Mouse (Mus musculus): ENCODE data around the gene Cdkal1. TPM values are rescaled to one million over a fixed set of nuclear protein-coding genes. Genes with fewer than 3 reads are reported as not detected.

Gene Cdkal1
- polyA plus RNA-seq, 1 experiment from 2014 or later: 8.7 TPM

- H3K4me3 ChIP-seq (ENCODE audit: low read depth, low read length): no peak overlapping the region
- no peak overlapping the region for H3K9ac ChIP-seq (replicated peaks)
- no peaks in the 10 kb centered on the region for H3K9me3 ChIP-seq (ENCODE audit: low read length)
- TF ChIP-seq EP300 (IDR thresholded peaks at IDR 0.05; ENCODE audit: low read depth) (no peak), CTCF (IDR thresholded peaks at IDR 0.05; ENCODE audit: low read depth) (no peak)
- 0 out of 2 replicates have a peak, but pooled peaks cover 3% of the 10 kb centered on the region for H3K36me3 ChIP-seq (replicated peaks; ENCODE audit: insufficient read depth, low read length)
- DNase-seq (no peak), ATAC-seq (no peak)
- H3K4me2 ChIP-seq (ENCODE audit: low read depth, low read length): no peak overlapping the region
- H3K4me1 ChIP-seq (ENCODE audit: insufficient read depth): no peaks in the 10 kb centered on the region
- H3K27ac ChIP-seq (ENCODE audit: low read depth): no peak overlapping the region
- H3K27me3 ChIP-seq (ENCODE audit: insufficient read depth, low read length): no peaks in the 10 kb centered on the region
- WGBS (ENCODE audit: insufficient replicate concordance): 81% methylated on average over 9 of the region's 9 CpGs
Measured at GRCm38 (mm10) chr13:29351023-29351684, 504.3 kb downstream of the Cdkal1 start.

GRCm38 (mm10) chr13:29350004-29350403 is 505.5 kb downstream of the Cdkal1 start:
- no peak overlapping the region for H3K4me2 ChIP-seq (ENCODE audit: low read depth, low read length)
- DNase-seq: no peak
- no peak for ATAC-seq
- H3K27me3 ChIP-seq (ENCODE audit: insufficient read depth, low read length): no peaks in the 10 kb centered on the region
- H3K4me1 ChIP-seq (ENCODE audit: insufficient read depth): no peaks in the 10 kb centered on the region
- no peak overlapping the region for H3K27ac ChIP-seq (ENCODE audit: low read depth)
- 73% methylated on average over 4 of the region's 4 CpGs for WGBS (ENCODE audit: insufficient replicate concordance)
- H3K4me3 ChIP-seq (ENCODE audit: low read depth, low read length): no peak overlapping the region
- H3K9me3 ChIP-seq (ENCODE audit: low read length): no peaks in the 10 kb centered on the region
- H3K9ac ChIP-seq (replicated peaks): no peak overlapping the region
- no peak for TF ChIP-seq EP300 (IDR thresholded peaks at IDR 0.05; ENCODE audit: low read depth)
- no peak for TF ChIP-seq CTCF (IDR thresholded peaks at IDR 0.05; ENCODE audit: low read depth)
- H3K36me3 ChIP-seq (replicated peaks; ENCODE audit: insufficient read depth, low read length): 0 out of 2 replicates have a peak, but pooled peaks cover 3% of the 10 kb centered on the region

GRCm38 (mm10) chr13:29349386-29349961 is 506.0 kb downstream of the Cdkal1 start:
- ATAC-seq (no peak), DNase-seq (no peak)
- 85% methylated on average over 7 of the region's 7 CpGs for WGBS (ENCODE audit: insufficient replicate concordance)
- H3K9ac ChIP-seq (replicated peaks): no peak overlapping the region
- no peaks in the 10 kb centered on the region for H3K4me1 ChIP-seq (ENCODE audit: insufficient read depth)
- no peak overlapping the region for H3K27ac ChIP-seq (ENCODE audit: low read depth)
- TF ChIP-seq EP300 (IDR thresholded peaks at IDR 0.05; ENCODE audit: low read depth): no peak
- no peaks in the 10 kb centered on the region for H3K9me3 ChIP-seq (ENCODE audit: low read length)
- 0 out of 2 replicates have a peak, but pooled peaks cover 3% of the 10 kb centered on the region for H3K36me3 ChIP-seq (replicated peaks; ENCODE audit: insufficient read depth, low read length)
- no peaks in the 10 kb centered on the region for H3K27me3 ChIP-seq (ENCODE audit: insufficient read depth, low read length)
- H3K4me3 ChIP-seq (ENCODE audit: low read depth, low read length): no peak overlapping the region
- H3K4me2 ChIP-seq (ENCODE audit: low read depth, low read length): no peak overlapping the region

GRCm38 (mm10) chr13:29348331-29348730 is 507.1 kb downstream of the Cdkal1 start:
- DNase-seq (no peak), ATAC-seq (no peak)
- Histone ChIP-seq H3K27me3 (ENCODE audit: insufficient read depth, low read length) (no peaks in the 10 kb centered on the region), H3K27ac (ENCODE audit: low read depth) (no peak overlapping the region), H3K9me3 (ENCODE audit: low read length) (no peaks in the 10 kb centered on the region), H3K4me1 (ENCODE audit: insufficient read depth) (no peaks in the 10 kb centered on the region), H3K4me3 (ENCODE audit: low read depth, low read length) (no peak overlapping the region), H3K36me3 (replicated peaks; ENCODE audit: insufficient read depth, low read length) (0 out of 2 replicates have a peak, but pooled peaks cover 3% of the 10 kb centered on the region), H3K4me2 (ENCODE audit: low read depth, low read length) (no peak overlapping the region), H3K9ac (replicated peaks) (no peak overlapping the region)
- TF ChIP-seq EP300 (IDR thresholded peaks at IDR 0.05; ENCODE audit: low read depth): no peak
- TF ChIP-seq CTCF (IDR thresholded peaks at IDR 0.05; ENCODE audit: low read depth): no peak
- WGBS (ENCODE audit: insufficient replicate concordance): 92% methylated on average over 3 of the region's 3 CpGs

GRCm38 (mm10) chr13:29332640-29333412 is 522.6 kb downstream of the Cdkal1 start:
- H3K4me1 ChIP-seq (ENCODE audit: insufficient read depth): no peaks in the 10 kb centered on the region
- H3K27me3 ChIP-seq (ENCODE audit: insufficient read depth, low read length): no peaks in the 10 kb centered on the region
- H3K4me3 ChIP-seq (ENCODE audit: low read depth, low read length): no peak overlapping the region
- TF ChIP-seq CTCF (IDR thresholded peaks at IDR 0.05; ENCODE audit: low read depth): no peak
- no peak for TF ChIP-seq EP300 (IDR thresholded peaks at IDR 0.05; ENCODE audit: low read depth)
- H3K36me3 ChIP-seq (replicated peaks; ENCODE audit: insufficient read depth, low read length): peaks cover 5% of the 10 kb centered on the region; the same call in 1 of the 2 replicates
- WGBS (ENCODE audit: insufficient replicate concordance): 79% methylated on average over 6 of the region's 6 CpGs
- no peak overlapping the region for H3K9ac ChIP-seq (replicated peaks)
- DNase-seq (no peak), ATAC-seq (no peak)
- H3K9me3 ChIP-seq (ENCODE audit: low read length): no peaks in the 10 kb centered on the region
- no peak overlapping the region for H3K27ac ChIP-seq (ENCODE audit: low read depth)
- H3K4me2 ChIP-seq (ENCODE audit: low read depth, low read length): no peak overlapping the region

GRCm38 (mm10) chr13:29325946-29326345 is 529.5 kb downstream of the Cdkal1 start:
- Histone ChIP-seq H3K36me3 (replicated peaks; ENCODE audit: insufficient read depth, low read length) (no peaks in the 10 kb centered on the region), H3K4me2 (ENCODE audit: low read depth, low read length) (no peak overlapping the region), H3K4me1 (ENCODE audit: insufficient read depth) (no peaks in the 10 kb centered on the region), H3K4me3 (ENCODE audit: low read depth, low read length) (no peak overlapping the region), H3K27ac (ENCODE audit: low read depth) (no peak overlapping the region), H3K9ac (replicated peaks) (no peak overlapping the region), H3K9me3 (ENCODE audit: low read length) (no peaks in the 10 kb centered on the region), H3K27me3 (ENCODE audit: insufficient read depth, low read length) (no peaks in the 10 kb centered on the region)
- ATAC-seq: no peak
- 86% methylated on average over 4 of the region's 4 CpGs for WGBS (ENCODE audit: insufficient replicate concordance)
- no peak for DNase-seq
- TF ChIP-seq EP300 (IDR thresholded peaks at IDR 0.05; ENCODE audit: low read depth): no peak
- no peak for TF ChIP-seq CTCF (IDR thresholded peaks at IDR 0.05; ENCODE audit: low read depth)

All from liver, postnatal 0 days (tissue).